Mouse (Mus musculus) stomach, embryonic 16.5 days (tissue): ENCODE measurements around the gene Il23a. TPM values are rescaled to one million over a fixed set of nuclear protein-coding genes. Genes with fewer than 3 reads are reported as not detected.

ENCODE experiments used
- ATAC-seq: fragments of 200-750 bp; cut with Nextera tagmentation; 2 replicates; pipeline ENCODE4 v1.8.0; 2017; ENCODE audit warnings: moderate number of reproducible peaks, moderate TSS enrichment; ENCODE audit not compliant: insufficient read depth, low FRiP score
- H3K27ac ChIP-seq: fragments of 300-500 bp; sonication (generic); 2 replicates; pipeline ENCODE4 v1.5.1; 2014; ENCODE audit warnings: low read length
- H3K27me3 ChIP-seq: fragments of 300-500 bp; sonication (generic); 2 replicates; pipeline ENCODE4 v1.6.1; 2014; ENCODE audit warnings: low read length, control low read depth, mixed read lengths; ENCODE audit not compliant: control insufficient read depth, insufficient read depth
- H3K36me3 ChIP-seq: fragments of 300-500 bp; sonication (generic); 2 replicates; pipeline ENCODE4 v1.6.1; 2014; ENCODE audit warnings: low read length; ENCODE audit not compliant: control insufficient read depth, insufficient read depth
- H3K4me1 ChIP-seq: fragments of 300-500 bp; sonication (generic); 2 replicates; pipeline ENCODE4 v1.6.1; 2014; ENCODE audit warnings: low read length, control low read depth, mixed read lengths; ENCODE audit not compliant: control insufficient read depth, insufficient read depth
- H3K4me2 ChIP-seq: fragments of 300-500 bp; sonication (generic); 2 replicates; pipeline ENCODE4 v1.6.1; 2014; ENCODE audit warnings: low read depth, low read length, mixed read lengths
- H3K4me3 ChIP-seq: fragments of 300-500 bp; sonication (generic); replicated peaks from 2 replicates; pipeline ENCODE4 v1.5.1; 2014; ENCODE audit warnings: mild to moderate bottlenecking, low read length
- H3K9ac ChIP-seq: fragments of 300-500 bp; sonication (generic); 2 replicates; pipeline ENCODE4 v1.6.1; 2014; ENCODE audit warnings: low read length
- H3K9me3 ChIP-seq: fragments of 300-500 bp; sonication (generic); replicated peaks from 2 replicates; pipeline ENCODE4 v1.6.1; 2016; ENCODE audit warnings: low read length, control low read depth; ENCODE audit not compliant: control insufficient read depth
- WGBS: fragments of 180-500 bp; shearing (Covaris S2); extraction: QIAGEN DNeasy Blood & Tissue Kit; methylation state at CpG from one replicate; pipeline ENCODE4 v1.1.7; 2014; 5-methylcytosine and 5-hydroxymethylcytosine counted together
- polyA plus RNA-seq: library from polyadenylated mRNA; unstranded; fragments of >200 nt; fragmentation: Nextera tagmentation; extraction: Ambion mirVana; gene quantifications from 2 replicates; pipeline ENCODE4 v1.2.1, GENCODE M21; 2015

The Il23a gene
- polyA plus RNA-seq, 1 experiment from 2014 or later: 0.57 TPM

DNA sequence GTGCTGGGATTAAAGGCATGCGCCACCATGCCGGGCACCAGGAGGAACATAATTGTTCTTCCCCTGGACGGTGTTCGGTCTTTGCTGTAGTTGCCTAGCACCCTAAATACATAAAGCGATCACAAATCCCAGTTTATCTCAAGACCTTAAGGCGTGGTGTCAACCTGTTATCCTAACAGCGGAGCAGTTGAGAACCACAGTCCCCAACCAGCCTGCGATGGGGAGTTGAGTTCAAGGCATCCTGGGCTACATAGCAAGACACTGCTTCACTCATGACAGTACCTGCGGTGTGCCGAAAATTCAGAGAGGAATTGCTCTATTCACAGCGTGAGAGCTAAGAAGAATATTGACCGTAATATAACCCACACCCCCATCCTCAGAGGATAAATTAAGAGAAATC is 23.1 kb upstream of the Il23a start:
- peak overlapping the region; percentile 90 for H3K4me3 ChIP-seq
- H3K4me2 ChIP-seq: peak overlapping the region; percentile 89
- peaks cover 14% of the 10 kb centered on the region for H3K4me1 ChIP-seq
- H3K9me3 ChIP-seq: no peaks in the 10 kb centered on the region
- WGBS: 49% methylated on average over 12 of the region's 12 CpGs
- H3K27me3 ChIP-seq: no peaks in the 10 kb centered on the region
- no peak for ATAC-seq
- H3K9ac ChIP-seq: peak overlapping the region; percentile 57
- H3K36me3 ChIP-seq: peaks cover 12% of the 10 kb centered on the region
- H3K27ac ChIP-seq: peak overlapping the region; percentile 24; the same call in 1 of the 2 replicates

DNA sequence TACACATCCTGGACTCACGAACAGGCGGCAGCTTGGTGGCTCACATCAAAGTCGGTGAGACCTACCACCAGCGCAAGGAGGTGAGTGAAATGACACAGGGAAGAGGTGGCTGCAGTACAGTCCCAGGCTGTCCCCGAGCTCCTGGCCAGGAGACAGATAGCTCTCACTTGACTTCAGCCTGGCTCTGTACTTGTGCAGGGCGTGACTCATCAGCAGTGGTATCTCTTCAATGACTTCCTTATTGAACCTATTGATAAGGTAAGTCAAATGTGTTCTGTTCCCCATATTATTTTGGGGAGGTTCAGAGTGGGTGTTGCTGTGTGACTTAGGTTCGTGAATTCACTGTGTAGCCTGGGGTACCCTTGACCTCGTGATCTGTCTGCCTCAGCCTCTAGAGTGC is 17.0 kb upstream of the Il23a start:
- ATAC-seq: no peak
- 97% methylated on average over 8 of the region's 8 CpGs for WGBS
- H3K36me3 ChIP-seq: peaks cover 12% of the 10 kb centered on the region; the same call in 1 of the 2 replicates
- H3K9ac ChIP-seq: no peak overlapping the region
- no peaks in the 10 kb centered on the region for H3K27me3 ChIP-seq
- H3K9me3 ChIP-seq: no peaks in the 10 kb centered on the region
- H3K4me1 ChIP-seq: no peaks in the 10 kb centered on the region
- no peak overlapping the region for H3K4me2 ChIP-seq
- H3K27ac ChIP-seq: no peak overlapping the region
- no peak overlapping the region for H3K4me3 ChIP-seq

DNA sequence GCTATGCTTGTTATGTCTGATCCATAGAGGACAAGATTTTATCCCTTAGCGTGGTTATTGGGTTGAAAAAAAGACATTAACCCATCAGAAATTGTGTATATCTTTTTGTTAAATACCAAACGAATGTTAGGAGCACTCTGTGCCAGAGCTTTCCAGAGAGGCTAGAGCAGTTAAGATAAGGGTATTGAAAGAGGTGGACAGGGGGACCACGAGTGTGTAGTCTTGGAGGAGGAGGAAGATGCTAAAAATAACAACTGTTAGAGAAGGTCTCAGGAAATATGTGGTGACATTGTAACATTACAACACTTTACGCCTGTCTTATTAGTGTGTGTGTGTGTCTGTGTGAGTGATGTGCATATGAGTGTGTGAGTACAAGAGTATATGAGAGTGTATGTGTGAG is 12.3 kb upstream of the Il23a start:
- Histone ChIP-seq H3K4me3 (no peak overlapping the region), H3K4me2 (no peak overlapping the region), H3K9me3 (no peaks in the 10 kb centered on the region), H3K4me1 (0 out of 2 replicates have a peak, but pooled peaks cover 3% of the 10 kb centered on the region), H3K27ac (no peak overlapping the region), H3K27me3 (no peaks in the 10 kb centered on the region), H3K9ac (no peak overlapping the region), H3K36me3 (peaks cover 29% of the 10 kb centered on the region)
- no peak for ATAC-seq
- WGBS: 69% methylated on average over 4 of the region's 4 CpGs

DNA sequence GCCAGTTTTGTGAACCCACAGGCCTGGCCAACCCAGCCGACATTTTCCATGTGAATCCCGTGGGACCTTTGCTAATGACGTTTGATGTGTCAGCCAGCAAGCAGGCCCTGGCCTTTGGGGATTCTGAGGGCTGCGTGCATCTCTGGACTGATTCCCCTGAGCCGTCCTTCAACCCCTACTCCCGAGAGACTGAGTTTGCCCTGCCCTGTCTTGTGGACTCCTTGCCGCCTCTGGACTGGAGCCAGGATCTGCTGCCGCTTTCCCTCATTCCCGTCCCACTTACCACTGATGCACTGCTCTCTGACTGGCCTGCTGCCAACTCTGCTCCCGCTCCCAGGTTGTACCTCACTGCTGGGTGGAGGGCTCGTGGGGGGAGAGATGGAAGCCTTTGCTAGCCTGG is 11.6 kb upstream of the Il23a start:
- Histone ChIP-seq H3K36me3 (peaks cover 23% of the 10 kb centered on the region), H3K9ac (no peak overlapping the region)

DNA sequence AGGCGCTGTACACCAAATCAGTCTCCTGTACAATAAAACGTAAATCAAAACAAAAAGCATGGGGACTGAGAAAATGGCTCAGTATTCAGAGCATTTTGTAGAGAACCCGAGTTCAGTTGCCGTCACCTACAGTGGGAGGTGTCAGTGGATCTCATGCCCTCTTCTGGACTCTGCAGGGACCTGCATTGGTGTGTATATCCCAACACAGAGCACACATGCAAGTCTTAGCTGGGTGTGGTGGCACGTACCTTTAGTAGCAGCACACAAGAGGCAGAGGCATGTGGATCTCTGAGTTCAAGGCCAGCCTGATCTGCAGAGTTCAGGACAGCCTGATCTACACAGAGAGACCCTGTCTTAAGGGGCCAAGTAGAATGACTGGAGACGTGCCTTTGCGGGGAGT is 11.1 kb upstream of the Il23a start:
- Histone ChIP-seq H3K36me3 (peaks cover 23% of the 10 kb centered on the region), H3K4me3 (no peak overlapping the region), H3K4me1 (0 out of 2 replicates have a peak, but pooled peaks cover 3% of the 10 kb centered on the region), H3K9me3 (no peaks in the 10 kb centered on the region), H3K9ac (no peak overlapping the region), H3K27ac (no peak overlapping the region), H3K4me2 (no peak overlapping the region), H3K27me3 (no peaks in the 10 kb centered on the region)
- 84% methylated on average over 7 of the region's 7 CpGs for WGBS
- no peak for ATAC-seq

More for the DNA sequence above, 11.6 kb upstream of the Il23a start:
- Histone ChIP-seq H3K4me1 (0 out of 2 replicates have a peak, but pooled peaks cover 3% of the 10 kb centered on the region), H3K4me2 (no peak overlapping the region), H3K4me3 (no peak overlapping the region), H3K27me3 (no peaks in the 10 kb centered on the region), H3K27ac (no peak overlapping the region), H3K9me3 (no peaks in the 10 kb centered on the region)
- 57% methylated on average over 11 of the region's 11 CpGs for WGBS
- ATAC-seq: peak; percentile 45; the same call in 1 of the 2 replicates

DNA sequence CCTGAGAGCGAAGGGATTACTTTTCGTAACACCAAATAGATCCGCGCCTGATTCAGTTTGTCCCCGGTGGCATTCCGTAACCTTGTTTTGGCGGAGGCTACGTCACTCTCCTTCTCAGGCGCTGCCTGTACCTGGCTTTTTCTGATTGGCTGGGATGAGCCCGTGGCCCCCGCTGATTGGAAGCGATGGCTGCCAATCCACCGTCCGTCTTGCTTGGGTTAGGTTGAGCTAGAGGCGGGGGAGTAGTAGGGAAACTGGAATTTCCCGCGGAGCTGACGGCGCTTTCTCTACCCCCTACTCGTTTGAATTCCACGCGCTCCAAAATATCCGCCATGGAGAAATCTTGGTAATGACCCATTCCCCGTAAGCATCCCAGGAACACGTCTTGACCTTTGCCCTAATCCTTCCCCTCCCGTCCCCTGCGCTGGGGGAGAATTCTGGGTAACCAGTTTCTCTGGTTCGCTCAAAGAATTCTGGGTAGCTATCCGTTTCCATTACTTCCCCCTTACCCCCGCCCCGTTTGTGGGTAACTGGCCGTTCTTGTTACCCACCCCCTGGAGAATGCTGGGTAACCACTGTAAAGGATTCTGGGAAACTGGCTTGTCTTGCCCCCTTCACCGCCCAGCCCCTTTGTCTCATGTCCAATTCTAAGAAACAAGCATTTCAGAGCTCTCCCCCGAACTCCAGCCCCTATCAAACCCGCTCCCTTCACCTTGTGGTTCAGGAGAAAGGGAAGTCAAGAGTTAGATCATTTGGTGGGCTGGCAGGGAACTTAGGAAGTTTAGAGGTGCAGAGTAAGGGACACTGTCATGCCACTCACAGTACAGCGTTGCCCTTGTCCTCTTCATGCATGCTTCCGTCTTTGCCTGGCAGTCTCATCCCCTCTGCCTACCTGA is 4.8 kb upstream of the Il23a start, which contains the start of gene Pan2:
Gene Pan2 (plus strand): TSS at position 210 of the 896 bp plus-strand sequence.
- Histone ChIP-seq H3K4me3 (peak within 1 kb of the TSS; percentile 56), H3K4me2 (peak within 1 kb of the TSS; percentile 95), H3K9ac (peak within 1 kb of the TSS; percentile 87), H3K36me3 (peaks cover 9% of the 10 kb centered on the region; the same call in 1 of the 2 replicates), H3K9me3 (no peaks in the 10 kb centered on the region), H3K27me3 (no peaks in the 10 kb centered on the region), H3K4me1 (peaks cover 15% of the 10 kb centered on the region), H3K27ac (peak within 1 kb of the TSS; percentile 99)
- ATAC-seq: peak; percentile 99
- 1% methylated on average over 37 of the region's 37 CpGs for WGBS

DNA sequence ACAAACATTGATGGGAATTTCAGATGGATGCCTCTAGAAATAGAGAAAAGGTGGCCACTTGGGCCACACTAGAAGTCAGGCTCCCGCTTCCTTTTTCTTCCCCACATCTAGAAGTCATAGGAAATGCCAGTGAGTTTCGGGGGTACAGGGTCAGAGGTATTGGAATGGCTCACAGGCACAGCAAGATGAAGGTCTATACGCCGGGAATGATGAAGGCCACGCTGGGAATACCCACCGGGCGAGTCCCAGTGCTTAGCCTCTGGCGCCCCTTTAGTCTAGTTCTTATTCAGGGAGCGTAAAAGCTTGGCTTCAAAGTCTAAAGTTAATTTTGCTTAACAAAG is 4.2 kb upstream of the Il23a start:
- Histone ChIP-seq H3K4me2 (peak overlapping the region; percentile 86), H3K9me3 (no peaks in the 10 kb centered on the region), H3K36me3 (0 out of 2 replicates have a peak, but pooled peaks cover 3% of the 10 kb centered on the region), H3K27me3 (no peaks in the 10 kb centered on the region), H3K27ac (peak overlapping the region; percentile 93), H3K4me3 (peak overlapping the region; percentile 56), H3K9ac (peak overlapping the region; percentile 77), H3K4me1 (peaks cover 15% of the 10 kb centered on the region)
- 0 out of 2 replicates have a peak, but pooled peaks have one; percentile 19 for ATAC-seq
- WGBS: 0% methylated on average over 9 of the region's 9 CpGs

DNA sequence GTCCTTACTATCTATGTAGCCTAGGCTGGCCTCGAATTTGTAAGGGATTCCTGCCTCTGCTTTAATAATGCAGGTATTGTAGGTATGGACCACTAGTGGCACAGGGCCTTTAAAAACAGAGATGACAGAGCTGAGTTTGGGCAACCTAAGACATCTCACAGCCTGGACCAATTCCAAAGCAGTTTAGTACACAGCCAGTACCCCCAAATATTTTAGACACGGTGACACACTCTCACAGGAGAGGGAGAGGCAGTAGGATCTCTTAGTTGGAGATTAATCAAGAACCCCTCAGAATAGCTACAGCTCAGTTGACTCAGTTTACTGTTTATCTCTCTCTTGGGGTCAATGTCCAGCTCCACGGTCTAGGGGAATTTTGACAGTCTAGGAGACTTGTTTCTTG is 3.8 kb upstream of the Il23a start:
- 29% methylated on average over 3 of the region's 3 CpGs for WGBS
- H3K27ac ChIP-seq: peak overlapping the region; percentile 93
- H3K9me3 ChIP-seq: no peaks in the 10 kb centered on the region
- peaks cover 15% of the 10 kb centered on the region for H3K4me1 ChIP-seq
- H3K36me3 ChIP-seq: 0 out of 2 replicates have a peak, but pooled peaks cover 3% of the 10 kb centered on the region
- ATAC-seq: no peak
- H3K4me3 ChIP-seq: peak overlapping the region; percentile 56
- H3K4me2 ChIP-seq: peak overlapping the region; percentile 86
- peak overlapping the region; percentile 77 for H3K9ac ChIP-seq
- no peaks in the 10 kb centered on the region for H3K27me3 ChIP-seq

DNA sequence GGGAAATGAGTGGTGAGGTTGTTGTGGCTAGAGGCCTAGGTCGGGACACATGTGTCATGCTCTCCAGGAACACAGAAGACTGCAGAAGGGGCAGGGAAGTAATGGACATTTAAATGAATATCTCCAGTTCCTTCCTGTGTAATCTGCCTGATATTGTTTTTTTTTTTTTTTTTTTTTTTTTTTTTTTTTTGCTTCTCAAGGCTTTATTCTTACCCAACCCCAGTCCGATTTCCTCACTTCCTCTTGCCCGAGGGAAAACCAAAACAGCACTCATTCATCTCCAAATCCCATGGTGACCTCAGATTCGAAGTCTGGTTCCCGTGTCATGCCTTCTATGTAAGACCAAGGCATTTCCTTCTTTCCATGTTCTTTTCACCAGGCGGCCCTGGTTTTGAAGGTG is 309 bp downstream of the Il23a start:
- Histone ChIP-seq H3K27ac (no peak overlapping the region), H3K4me3 (no peak overlapping the region), H3K27me3 (no peaks in the 10 kb centered on the region), H3K36me3 (no peaks in the 10 kb centered on the region), H3K4me2 (no peak overlapping the region), H3K9me3 (no peaks in the 10 kb centered on the region), H3K4me1 (0 out of 2 replicates have a peak, but pooled peaks cover 5% of the 10 kb centered on the region), H3K9ac (no peak overlapping the region)
- WGBS: 73% methylated on average over 6 of the region's 6 CpGs
- ATAC-seq: no peak
